Mouse (Mus musculus) kidney, adult 2 months (tissue): Measurements from ENCODE around the gene Trp53. TPM values are rescaled to one million over a fixed set of nuclear protein-coding genes. Genes with fewer than 3 reads are reported as not detected.

Experiments used
- DNase-seq: peaks from one replicate; pipeline ENCODE4 v3.0.0; 2021
- H3K27ac ChIP-seq: fragments of 200-500 bp; 2 replicates; pipeline ENCODE4 v1.5.1; 2012; ENCODE audit warnings: low read depth, low read length, control low read depth, inconsistent platforms; ENCODE audit not compliant: insufficient read depth
- H3K27me3 ChIP-seq: fragments of 200-500 bp; replicated peaks from 2 replicates; pipeline ENCODE4 v1.6.1; 2012; ENCODE audit warnings: mild to moderate bottlenecking, moderate library complexity, low read length, inconsistent platforms; ENCODE audit not compliant: control insufficient read depth, insufficient read depth
- H3K36me3 ChIP-seq: fragments of 200-500 bp; 2 replicates; pipeline ENCODE4 v1.6.1; 2012; ENCODE audit warnings: mild to moderate bottlenecking, moderate library complexity, low read length, inconsistent platforms; ENCODE audit not compliant: control insufficient read depth, insufficient read depth
- H3K4me1 ChIP-seq: fragments of 200-500 bp; 2 replicates; pipeline ENCODE4 v1.6.1; 2011; ENCODE audit warnings: low read length; ENCODE audit not compliant: control insufficient read depth, insufficient read depth
- H3K4me3 ChIP-seq: fragments of 200-500 bp; 2 replicates; pipeline ENCODE4 v1.5.1; 2011; ENCODE audit warnings: mild to moderate bottlenecking, low read depth, low read length, control low read depth; ENCODE audit not compliant: insufficient read depth
- CTCF ChIP-seq: fragments of 200-500 bp; conservative IDR thresholded peaks from 2 replicates; pipeline ENCODE4 v1.5.1; 2011; ENCODE audit warnings: low read depth, mild to moderate bottlenecking, control low read depth, low read length, moderate library complexity, mixed read lengths; ENCODE audit not compliant: insufficient read depth, insufficient read length
- POLR2A ChIP-seq: fragments of 200-500 bp; IDR thresholded peaks from one replicate; pipeline ENCODE4 v1.6.1; 2011; ENCODE audit warnings: low read depth, low read length, control low read depth
- WGBS: fragments of 180-500 bp; shearing (Covaris S2); methylation state at CpG from one replicate; pipeline ENCODE4 v1.1.7; 2018; 5-methylcytosine and 5-hydroxymethylcytosine counted together
- polyA plus RNA-seq: library from polyadenylated mRNA; depleted of rRNA; stranded (reverse); fragments of >200 nt; gene quantifications from 2 replicates; pipeline ENCODE4 v1.2.3, GENCODE M21; 2012

The Trp53 gene
- polyA plus RNA-seq, 1 experiment, result 48.5 TPM

GRCm38 (mm10) chr11:69554539-69555140 lies 25.5 kb upstream of the Trp53 start:
- Histone ChIP-seq H3K4me1 (no peaks in the 10 kb centered on the region), H3K27ac (no peak overlapping the region), H3K27me3 (no peaks in the 10 kb centered on the region), H3K36me3 (no peaks in the 10 kb centered on the region), H3K4me3 (no peak overlapping the region)
- TF ChIP-seq POLR2A (no peak), CTCF (no peak)
- DNase-seq, result no peak
- WGBS, result 74% methylated on average over 5 of the region's 5 CpGs

DNA sequence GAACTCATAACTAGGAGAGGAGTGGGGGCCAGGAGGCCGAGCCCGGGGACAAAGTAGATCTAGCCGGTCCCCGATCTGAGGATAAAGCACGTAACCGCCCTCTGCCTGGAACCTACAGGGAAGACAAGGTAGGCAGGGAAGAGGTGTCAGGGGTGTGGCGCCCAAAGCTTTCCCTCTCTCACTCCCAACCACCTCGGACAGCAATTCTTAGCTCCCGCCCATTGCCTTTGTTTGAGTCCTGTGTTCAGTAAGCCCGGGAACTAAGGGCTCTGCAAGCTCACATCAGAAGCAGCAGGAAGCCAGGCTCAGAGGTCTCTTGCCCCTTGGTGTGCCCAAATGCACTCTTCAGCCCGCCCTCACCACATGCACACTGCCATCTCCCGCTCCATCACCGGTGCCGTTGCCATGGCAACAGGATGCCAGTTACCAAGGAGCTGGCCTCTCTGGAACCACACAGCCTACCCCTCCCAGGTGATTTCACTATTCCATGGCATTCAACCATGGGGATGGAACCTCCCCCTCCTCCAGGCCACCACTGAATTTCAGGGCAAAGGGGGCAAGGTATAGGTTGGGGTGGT lies 22.7 kb upstream of the Trp53 start:
- Histone ChIP-seq H3K27ac (no peak overlapping the region), H3K27me3 (0 out of 2 replicates have a peak, but pooled peaks cover 1% of the 10 kb centered on the region), H3K4me1 (no peaks in the 10 kb centered on the region), H3K36me3 (peaks cover 1% of the 10 kb centered on the region; the same call in 1 of the 2 replicates), H3K4me3 (no peak overlapping the region)
- WGBS, result 53% methylated on average over 14 of the region's 14 CpGs
- TF ChIP-seq CTCF (no peak), POLR2A (no peak)
- no peak for DNase-seq

DNA sequence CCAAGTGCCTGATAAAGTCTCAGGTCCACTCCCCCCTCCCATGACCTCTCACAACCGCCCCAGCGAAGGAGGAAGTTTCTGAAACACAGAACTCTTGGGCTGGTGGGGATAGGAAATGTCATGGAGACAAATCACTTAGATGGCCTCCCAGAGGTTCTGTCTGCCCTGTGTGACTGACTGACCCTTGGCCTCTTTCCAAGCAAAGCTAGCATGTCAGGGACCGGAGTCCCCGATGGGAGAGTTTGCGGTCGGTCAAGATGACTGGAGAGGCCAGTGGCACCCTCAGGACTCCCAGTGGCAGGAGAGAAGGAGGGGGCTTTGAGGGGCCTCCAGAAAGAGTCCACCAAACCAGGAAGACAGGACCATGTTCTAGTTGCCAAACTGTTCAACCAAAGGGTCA lies 21.4 kb upstream of the Trp53 start:
- H3K4me1 ChIP-seq, result no peaks in the 10 kb centered on the region
- no peak overlapping the region for H3K27ac ChIP-seq
- H3K27me3 ChIP-seq, result 0 out of 2 replicates have a peak, but pooled peaks cover 1% of the 10 kb centered on the region
- no peak overlapping the region for H3K4me3 ChIP-seq
- H3K36me3 ChIP-seq, result peaks cover 1% of the 10 kb centered on the region; the same call in 1 of the 2 replicates
- WGBS, result 39% methylated on average over 6 of the region's 6 CpGs
- TF ChIP-seq CTCF, result no peak
- no peak for TF ChIP-seq POLR2A
- DNase-seq, result peak; percentile 42

DNA sequence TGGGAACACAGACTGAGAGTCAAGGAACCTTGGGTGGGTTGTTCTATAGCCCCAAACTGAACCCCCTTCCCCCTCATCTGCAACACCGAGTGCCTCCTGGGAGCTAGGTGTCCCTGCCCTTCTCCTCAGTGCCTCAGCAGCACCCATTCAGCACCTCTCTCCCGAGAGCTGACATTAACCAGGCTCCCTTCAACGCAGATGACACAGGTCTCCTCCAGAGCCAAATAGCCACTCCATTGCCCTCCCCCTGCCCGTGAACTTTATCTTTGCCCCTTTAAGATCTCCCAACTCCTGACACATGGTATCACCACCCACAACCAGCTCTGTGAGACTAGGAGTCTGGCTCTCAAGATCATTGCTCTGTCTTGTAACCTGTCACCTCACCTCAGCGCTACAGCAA lies 21.0 kb upstream of the Trp53 start:
- WGBS, result 49% methylated on average over 5 of the region's 5 CpGs
- Histone ChIP-seq H3K27me3 (0 out of 2 replicates have a peak, but pooled peaks cover 1% of the 10 kb centered on the region), H3K36me3 (peaks cover 1% of the 10 kb centered on the region; the same call in 1 of the 2 replicates), H3K4me1 (no peaks in the 10 kb centered on the region), H3K27ac (no peak overlapping the region), H3K4me3 (no peak overlapping the region)
- TF ChIP-seq CTCF, result no peak
- TF ChIP-seq POLR2A, result no peak
- no peak for DNase-seq

DNA sequence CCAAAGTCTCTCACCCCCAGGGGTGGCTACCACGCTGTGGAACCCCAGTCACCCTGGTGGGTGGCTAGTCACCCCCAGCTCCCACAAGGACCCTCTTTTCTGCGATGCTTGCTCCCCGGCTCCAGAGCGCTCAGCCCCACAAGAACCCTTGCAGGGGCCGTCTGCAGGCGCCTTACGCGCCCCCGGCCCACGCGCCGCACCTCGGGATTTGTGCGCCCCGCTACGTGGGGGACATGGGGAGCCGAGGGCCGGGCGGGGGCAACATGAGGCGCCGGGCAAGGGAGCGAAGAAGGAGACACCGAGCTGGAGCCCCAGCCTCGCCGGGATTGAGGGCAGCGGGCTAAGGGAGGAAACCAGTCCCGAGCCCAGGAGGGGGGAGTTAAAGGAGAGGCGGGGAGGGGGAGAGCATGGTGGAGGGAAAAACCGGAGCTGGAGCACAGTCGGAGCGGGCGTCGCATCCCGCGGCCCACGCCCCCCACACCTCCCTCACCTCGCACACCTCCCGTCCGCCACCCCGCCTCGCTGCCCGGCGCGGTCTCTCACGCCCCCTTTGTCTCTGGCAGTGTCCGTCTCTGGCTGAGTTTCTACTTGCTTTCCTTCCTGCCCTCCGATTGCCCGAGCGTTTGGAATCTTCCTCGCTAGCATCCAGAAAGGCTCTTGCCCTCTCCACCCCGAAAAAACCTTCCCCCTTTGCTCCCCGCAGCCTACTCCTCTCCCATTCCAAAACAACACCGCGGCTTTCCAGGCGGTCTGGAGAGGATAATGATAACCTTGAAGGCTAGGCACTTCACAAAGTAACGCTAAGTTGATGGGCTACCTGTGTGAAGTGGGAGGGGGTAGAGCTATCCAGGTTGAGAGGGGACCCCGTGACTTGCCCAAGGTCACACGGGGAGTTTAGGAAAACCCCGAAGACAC lies 20.1 kb upstream of the Trp53 start, which contains the start of gene Efnb3:
Efnb3 (minus strand) TSS at position 355 of the 915 bp plus-strand sequence.
- Histone ChIP-seq H3K36me3 (peaks cover 1% of the 10 kb centered on the region; the same call in 1 of the 2 replicates), H3K4me3 (peak within 1 kb of the TSS; percentile 27), H3K27me3 (0 out of 2 replicates have a peak, but pooled peaks cover 1% of the 10 kb centered on the region), H3K27ac (no peak within 1 kb of the TSS), H3K4me1 (no peaks in the 10 kb centered on the region; the same call in 1 of the 2 replicates)
- WGBS, result 5% methylated on average over 59 of the region's 59 CpGs
- no peak for DNase-seq
- TF ChIP-seq POLR2A (no peak), CTCF (no peak)

GRCm38 (mm10) chr11:69560896-69561854 lies 19.0 kb upstream of the Trp53 start:
- no peak for DNase-seq
- no peak overlapping the region for H3K4me3 ChIP-seq
- 76% methylated on average over 16 of the region's 16 CpGs for WGBS
- 0 out of 2 replicates have a peak, but pooled peaks cover 1% of the 10 kb centered on the region for H3K27me3 ChIP-seq
- H3K27ac ChIP-seq, result no peak overlapping the region
- no peaks in the 10 kb centered on the region; the same call in 1 of the 2 replicates for H3K4me1 ChIP-seq
- peaks cover 1% of the 10 kb centered on the region; the same call in 1 of the 2 replicates for H3K36me3 ChIP-seq
- no peak for TF ChIP-seq POLR2A
- TF ChIP-seq CTCF, result no peak
